Mouse (Mus musculus) bone marrow macrophage, adult 2 months (primary cell): ENCODE measurements at regions not wholly inside any gene's neighbourhood (a gene's known extent, or its start where the extent isn't known, plus 50 kb on each side); places are given as distances from the start of the nearest gene placed in this dataset.

ENCODE experiments used
- CTCF ChIP-seq: IDR thresholded peaks from 2 replicates; pipeline ENCODE4 v1.5.1; 2012; ENCODE audit warnings: low read depth, mild to moderate bottlenecking, low read length, moderate library complexity
- POLR2A ChIP-seq: IDR thresholded peaks from 2 replicates; pipeline ENCODE4 v1.6.1; 2012; ENCODE audit warnings: mild to moderate bottlenecking, low read depth, low read length, borderline replicate concordance

GRCm38 (mm10) chr13:81852309-81852978, 69.6 kb downstream of the Cetn3 start:
- no peak for TF ChIP-seq CTCF
- TF ChIP-seq POLR2A = no peak
